Mouse (Mus musculus) brain, embryonic 14.5 days (tissue): ENCODE measurements around the gene Dnajc12.

ENCODE experiments used
- CTCF ChIP-seq: fragments of 200-500 bp; IDR thresholded peaks from 2 replicates; pipeline ENCODE4 v1.5.1; 2012; ENCODE audit warnings: inconsistent platforms, mild to moderate bottlenecking, moderate library complexity, borderline replicate concordance; ENCODE audit not compliant: insufficient read depth, insufficient read length; ENCODE audit errors: extremely low read depth
- POLR2A ChIP-seq: fragments of 200-500 bp; IDR thresholded peaks from 2 replicates; pipeline ENCODE4 v1.6.1; 2012; ENCODE audit warnings: mild to moderate bottlenecking, inconsistent platforms, borderline replicate concordance; ENCODE audit not compliant: poor library complexity, insufficient read depth, insufficient read length, severe bottlenecking; ENCODE audit errors: extremely low read depth

- TF ChIP-seq CTCF: no peak
- TF ChIP-seq POLR2A: no peak
Measured at GRCm38 (mm10) chr10:63381498-63382280, 554 bp upstream of the Dnajc12 start, which contains the start of gene Sirt1.
